In genomic region chr16:45724061-45724741, GRCm38 (mm10) we compare ENCODE assay signal across 8 mouse cellular contexts. TPM values are rescaled to one million over a fixed set of nuclear protein-coding genes. Genes with fewer than 3 reads are reported as not detected.
DNase-seq lines count a peak whose midpoint lies in the region; ATAC-seq and TF ChIP-seq lines count a peak whose summit lies in the region.

TSS of gene Tagln3 (minus strand) at chr16:45724608.

- 5% methylated on average over 30 of the region's 30 CpGs for whole genome bisulfite sequencing in heart, adult 2 months
- under 1% methylated on average over 30 of the region's 30 CpGs for WGBS in forebrain, embryonic 12.5 days
- WGBS in hindbrain, postnatal 0 days: under 1% methylated on average over 30 of the region's 30 CpGs
- WGBS in limb, embryonic 10.5 days: under 1% methylated on average over 30 of the region's 30 CpGs
- under 1% methylated on average over 30 of the region's 30 CpGs for WGBS in midbrain, postnatal 0 days

- TF ChIP-seq POLR2A in heart, adult 2 months (IDR thresholded peaks at IDR 0.05; ENCODE audit: insufficient read depth, low read depth, low read length): no peak

- peaks cover 5% of the 10 kb centered on the region; the same call in 1 of the 2 replicates for H3K36me3 ChIP-seq in heart, adult 2 months (ENCODE audit: control insufficient read depth, insufficient read depth, low read length)
- peaks cover 36% of the 10 kb centered on the region for H3K36me3 ChIP-seq in forebrain, embryonic 12.5 days (replicated peaks)
- H3K36me3 ChIP-seq in hindbrain, postnatal 0 days (ENCODE audit: insufficient read depth, low read length): peaks cover 10% of the 10 kb centered on the region; the same call in 1 of the 2 replicates
- H3K36me3 ChIP-seq in limb, embryonic 10.5 days: peaks cover 28% of the 10 kb centered on the region
- peaks cover 6% of the 10 kb centered on the region; the same call in 1 of the 2 replicates for H3K36me3 ChIP-seq in midbrain, postnatal 0 days (ENCODE audit: insufficient read depth, low read length)

- intact Hi-C loops in heart, adult 2 months (cut with DNase I): no loop called here

- H3K9me3 ChIP-seq in forebrain, embryonic 12.5 days: no peaks in the 10 kb centered on the region
- no peaks in the 10 kb centered on the region for H3K9me3 ChIP-seq in hindbrain, postnatal 0 days (ENCODE audit: low read length)
- no peaks in the 10 kb centered on the region for H3K9me3 ChIP-seq in limb, embryonic 10.5 days (replicated peaks)
- H3K9me3 ChIP-seq in midbrain, postnatal 0 days (ENCODE audit: low read length): no peaks in the 10 kb centered on the region

- H3K4me2 ChIP-seq in forebrain, embryonic 12.5 days: peak within 1 kb of the TSS; percentile 73
- H3K4me2 ChIP-seq in hindbrain, postnatal 0 days (ENCODE audit: low read depth, low read length): peak within 1 kb of the TSS; percentile 70
- H3K4me2 ChIP-seq in midbrain, postnatal 0 days (ENCODE audit: low read depth, low read length, poor library complexity, severe bottlenecking): peak within 1 kb of the TSS; percentile 72

- TF ChIP-seq CTCF in heart, adult 2 months (IDR thresholded peaks at IDR 0.05): no peak
- no peak for TF ChIP-seq CTCF in hindbrain, postnatal 0 days (IDR thresholded peaks at IDR 0.05; ENCODE audit: low read depth)
- no peak for TF ChIP-seq CTCF in midbrain, postnatal 0 days (IDR thresholded peaks at IDR 0.05)

- H3K4me1 ChIP-seq in heart, adult 2 months (ENCODE audit: control insufficient read depth, insufficient read depth, low read length): no peaks in the 10 kb centered on the region
- H3K4me1 ChIP-seq in brown adipose tissue, adult 24 weeks (ENCODE audit: control insufficient read depth, insufficient read depth, insufficient read length, low read length): no peaks in the 10 kb centered on the region
- H3K4me1 ChIP-seq in forebrain, embryonic 12.5 days: peaks cover 45% of the 10 kb centered on the region
- peaks cover 31% of the 10 kb centered on the region for H3K4me1 ChIP-seq in hindbrain, postnatal 0 days (ENCODE audit: insufficient read depth, low read length)
- H3K4me1 ChIP-seq in limb, embryonic 10.5 days: peaks cover 25% of the 10 kb centered on the region
- peaks cover 12% of the 10 kb centered on the region; the same call in 1 of the 2 replicates for H3K4me1 ChIP-seq in midbrain, postnatal 0 days (ENCODE audit: insufficient read depth, low read length)

- no peak within 1 kb of the TSS for H3K9ac ChIP-seq in heart, adult 2 months (ENCODE audit: low read depth, low read length)
- peak within 1 kb of the TSS; percentile 79 for H3K9ac ChIP-seq in forebrain, embryonic 12.5 days
- H3K9ac ChIP-seq in hindbrain, postnatal 0 days (replicated peaks; ENCODE audit: low read length): peak within 1 kb of the TSS; percentile 60
- H3K9ac ChIP-seq in midbrain, postnatal 0 days (replicated peaks; ENCODE audit: low read length, poor library complexity, severe bottlenecking): peak within 1 kb of the TSS; percentile 79

- peak; percentile 89 for ATAC-seq in forebrain, embryonic 12.5 days (ENCODE audit: low FRiP score)
- ATAC-seq in hindbrain, postnatal 0 days: peak; percentile 88
- peak; percentile 86 for ATAC-seq in midbrain, postnatal 0 days (ENCODE audit: low FRiP score)

- no peak for TF ChIP-seq EP300 in heart, adult 2 months (IDR thresholded peaks at IDR 0.05; ENCODE audit: insufficient read depth, low read depth, low read length)

- DNase-seq in heart, adult 2 months: peak in 1 of 2 experiments; percentile 32
- DNase-seq in heart, adult 9 months (ENCODE audit: low spot score in 2 of 2): no peak
- DNase-seq in hindbrain, postnatal 0 days (ENCODE audit: low spot score): peak; percentile 86
- DNase-seq in limb, embryonic 10.5 days (ENCODE audit: low spot score): peak; percentile 76
- peak; percentile 88 for DNase-seq in midbrain, postnatal 0 days (ENCODE audit: low spot score)
- DNase-seq in spleen, postnatal 36 days (ENCODE audit: low spot score in 2 of 2): no peak

- H3K27ac ChIP-seq in heart, adult 2 months: no peak within 1 kb of the TSS
- H3K27ac ChIP-seq in brown adipose tissue, adult 24 weeks (replicated peaks; ENCODE audit: low read depth, low read length): no peak within 1 kb of the TSS
- H3K27ac ChIP-seq in forebrain, embryonic 12.5 days: peak within 1 kb of the TSS; percentile 98
- H3K27ac ChIP-seq in hindbrain, postnatal 0 days: peak within 1 kb of the TSS; percentile 92
- H3K27ac ChIP-seq in limb, embryonic 10.5 days: peak within 1 kb of the TSS; percentile 86
- H3K27ac ChIP-seq in midbrain, postnatal 0 days (ENCODE audit: low read depth, low read length): peak within 1 kb of the TSS; percentile 97

- peak within 1 kb of the TSS; percentile 15; the same call in 1 of the 2 replicates for H3K4me3 ChIP-seq in heart, adult 2 months
- peak within 1 kb of the TSS; percentile 37 for H3K4me3 ChIP-seq in brown adipose tissue, adult 24 weeks (ENCODE audit: insufficient read depth, low read depth, low read length)
- H3K4me3 ChIP-seq in forebrain, embryonic 12.5 days (replicated peaks): peak within 1 kb of the TSS; percentile 58
- H3K4me3 ChIP-seq in hindbrain, postnatal 0 days (ENCODE audit: low read length): peak within 1 kb of the TSS; percentile 49
- H3K4me3 ChIP-seq in limb, embryonic 10.5 days: peak within 1 kb of the TSS; percentile 55
- H3K4me3 ChIP-seq in midbrain, postnatal 0 days (ENCODE audit: low read depth, low read length): peak within 1 kb of the TSS; percentile 51

- no peaks in the 10 kb centered on the region for H3K79me2 ChIP-seq in heart, adult 2 months (replicated peaks; ENCODE audit: control insufficient read depth, insufficient read depth, low read length)

- H3K27me3 ChIP-seq in heart, adult 2 months (ENCODE audit: control insufficient read depth, insufficient read depth, low read length): no peaks in the 10 kb centered on the region
- H3K27me3 ChIP-seq in forebrain, embryonic 12.5 days: no peaks in the 10 kb centered on the region
- no peaks in the 10 kb centered on the region for H3K27me3 ChIP-seq in hindbrain, postnatal 0 days (ENCODE audit: insufficient read depth, low read length)
- H3K27me3 ChIP-seq in limb, embryonic 10.5 days (ENCODE audit: low read depth, poor library complexity, severe bottlenecking): no peaks in the 10 kb centered on the region
- H3K27me3 ChIP-seq in midbrain, postnatal 0 days (ENCODE audit: insufficient read depth, low read length): no peaks in the 10 kb centered on the region

RNA-seq across cellular contexts. Expression of gene Tagln3, which starts in this region (rescaled TPM):
- total RNA-seq in heart, adult 2 months (2021): 1 to 10 TPM in 1 of 2 experiments, under 1 TPM in 1; 0.57 to 1.4 TPM
- polyA plus RNA-seq in heart, adult 2 months (2012; rRNA removed): 1.4 and 1.6 TPM in 2 replicates
- not detected in 2 replicates for polyA plus RNA-seq in brown adipose tissue, adult 24 weeks (2012; ENCODE audit: insufficient read depth, insufficient read length, missing spikeins)
- 319 and 330 TPM in 2 replicates for polyA plus RNA-seq in forebrain, embryonic 12.5 days (2016; fragmentation: Nextera tagmentation; extraction: Ambion mirVana)
- 190 and 198 TPM in 2 replicates for total RNA-seq in hindbrain, postnatal 0 days (2014; rRNA removed)
- 302 and 317 TPM in 2 replicates for polyA plus RNA-seq in hindbrain, postnatal 0 days (2015; fragmentation: Nextera tagmentation; extraction: Ambion mirVana)
- polyA plus RNA-seq in limb, embryonic 10.5 days (2016; fragmentation: Nextera tagmentation; extraction: Ambion mirVana): 23.5 and 28.5 TPM in 2 replicates
- total RNA-seq in midbrain, postnatal 0 days (2014; rRNA removed): 141 TPM in 2 replicates
- 221 and 222 TPM in 2 replicates for polyA plus RNA-seq in midbrain, postnatal 0 days (2015; fragmentation: Nextera tagmentation; extraction: Ambion mirVana)

Comparison
In these comparisons a context has a peak if more than half of its experiments do, and no peak if none do; other contexts are left out.
1. RNA of gene Tagln3 (total RNA-seq): 190 to 198 TPM in hindbrain, postnatal 0 days and 141 TPM in midbrain, postnatal 0 days; 0.57 to 1.4 TPM in heart, adult 2 months; every median in the first group is over 10 times any median in the second.
2. DNase-seq: peak in hindbrain, postnatal 0 days (single experiment), limb, embryonic 10.5 days (single experiment) and midbrain, postnatal 0 days (single experiment); none in heart, adult 9 months (0 of 2) and spleen, postnatal 36 days (0 of 2).
3. H3K27ac ChIP-seq: peak in forebrain, embryonic 12.5 days (single experiment), hindbrain, postnatal 0 days (single experiment), limb, embryonic 10.5 days (single experiment) and midbrain, postnatal 0 days (single experiment); none in heart, adult 2 months (single experiment) and brown adipose tissue, adult 24 weeks (single experiment).
4. Peak in every context shown above with its lines, with median percentiles within 50 percentile points of each other: H3K4me3 ChIP-seq, ATAC-seq and H3K4me2 ChIP-seq.